Mouse (Mus musculus) cerebellum, postnatal 4 days (tissue): ENCODE results near the gene Amt.
A peak's percentile ranks its signal among the peaks of the same experiment; 100 is the strongest.
"Not testable (repeated sequence)": the region's sequence is repeated elsewhere in the genome, so short reads cannot be mapped to it uniquely, and the experiment has no call there.

Experiments used
- DNase-seq, 2 experiments: peaks; one replicate each; pipeline ENCODE4 v3.0.0; 2022; ENCODE audit warnings: low spot score in 2 of 2, mixed read lengths in 1 of 2

The Amt gene

DNA sequence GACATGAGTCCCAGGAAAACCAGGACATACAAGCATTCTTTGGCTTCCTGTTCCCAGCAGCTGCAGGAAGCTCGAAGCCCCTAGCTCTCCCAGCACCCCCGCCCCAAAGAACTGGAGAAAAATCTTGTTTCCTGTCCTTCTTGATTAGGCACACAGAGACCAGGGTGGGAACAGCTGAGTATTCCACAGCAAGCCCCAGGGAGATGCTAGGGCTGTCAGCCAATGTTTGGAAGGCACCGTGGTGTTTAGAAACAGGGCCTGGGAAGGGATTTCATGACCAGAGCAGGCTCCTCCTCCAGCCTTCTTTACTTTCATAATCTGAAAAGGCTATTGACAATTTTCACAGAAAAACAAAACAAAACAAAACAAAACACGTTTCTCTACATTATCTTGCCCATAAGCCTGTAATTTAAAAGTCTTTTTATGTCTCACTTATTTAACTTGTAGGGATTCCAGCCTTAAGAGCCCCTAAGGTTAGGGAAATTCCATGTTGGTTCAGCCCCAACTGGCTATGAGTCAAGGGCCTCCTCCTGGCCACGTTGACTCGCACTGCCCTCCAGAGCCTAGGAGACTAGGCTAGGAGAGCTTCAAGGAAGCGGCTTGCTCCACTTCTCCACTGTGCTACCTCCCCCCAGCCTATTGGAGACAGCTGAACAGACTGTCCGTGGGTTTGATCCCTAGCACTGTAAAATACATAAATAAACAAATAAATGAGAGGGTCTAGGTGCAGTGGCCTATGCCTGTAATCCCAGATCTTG lies 16.4 kb upstream of the Amt start:
- DNase-seq = peak in 1 of 2 experiments; percentile 39

DNA sequence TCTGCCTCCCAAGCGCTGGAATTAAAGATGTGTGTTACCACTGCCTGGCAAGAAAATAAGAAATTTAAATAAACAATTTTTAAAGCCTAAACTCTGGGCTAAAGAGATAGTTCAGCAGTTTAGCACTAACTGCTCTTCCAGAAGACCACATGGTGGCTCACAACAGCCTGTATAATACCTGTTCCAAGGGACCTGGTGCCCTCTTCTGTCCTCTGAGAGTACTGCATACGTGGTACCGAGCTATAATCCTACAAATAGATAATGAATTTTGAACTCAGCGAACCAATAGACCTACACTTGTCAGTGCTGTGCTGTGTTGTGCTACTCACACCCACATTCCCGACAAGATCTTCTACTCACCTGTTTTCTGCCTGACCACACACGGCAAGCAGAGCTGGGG lies 12.2 kb upstream of the Amt start:
- DNase-seq = peak in 1 of 2 experiments; percentile 73

DNA sequence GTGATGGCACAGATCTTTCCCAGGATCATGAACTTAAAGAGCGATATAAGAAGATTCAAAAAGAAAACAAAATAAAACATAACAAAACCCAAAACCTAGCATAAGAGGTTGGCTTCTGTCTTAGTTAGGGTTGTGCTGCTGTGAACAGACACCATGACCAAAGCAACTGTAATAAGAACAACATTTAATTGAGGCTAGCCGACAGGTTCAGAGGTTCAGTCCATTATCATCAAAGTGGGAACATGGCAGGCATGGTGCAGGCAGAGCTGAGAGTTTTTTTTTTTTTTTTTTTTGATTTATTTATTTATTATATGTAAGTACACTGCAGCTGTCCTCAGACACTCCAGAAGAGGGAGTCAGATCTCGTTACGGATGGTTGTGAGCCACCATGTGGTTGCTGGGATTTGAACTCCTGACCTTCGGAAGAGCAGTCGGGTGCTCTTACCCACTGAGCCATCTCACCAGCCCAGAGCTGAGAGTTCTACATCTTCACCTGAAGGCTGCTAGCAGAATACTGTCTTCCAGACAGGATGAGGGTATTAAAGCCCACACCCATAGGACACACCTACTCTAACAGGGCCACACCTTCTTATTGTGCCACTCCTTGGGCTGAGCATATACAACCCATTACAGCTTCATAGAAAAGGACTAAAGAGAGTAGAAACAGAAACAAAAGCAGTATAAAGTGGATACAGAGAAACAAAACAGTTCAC lies 9.0 kb upstream of the Amt start:
- not testable (repeated sequence) for DNase-seq

DNA sequence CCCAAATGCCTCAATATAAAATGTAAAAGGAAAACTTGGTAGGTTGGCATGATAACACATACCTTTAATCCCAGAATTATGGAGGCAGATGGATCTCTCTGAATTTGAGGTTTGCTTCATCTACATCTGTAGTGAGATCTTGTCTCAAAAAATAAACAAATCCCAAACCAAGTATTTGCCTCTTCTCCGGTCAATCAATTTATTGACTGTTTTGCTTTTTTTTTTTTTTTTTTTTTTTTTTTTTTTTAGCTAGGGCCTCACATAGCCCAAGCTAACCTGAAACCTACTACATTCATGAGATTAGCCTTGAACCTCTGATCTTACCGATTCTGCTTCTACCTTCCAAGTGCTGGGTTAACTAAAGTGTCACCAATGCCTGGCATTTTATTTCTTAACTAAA lies 7.3 kb upstream of the Amt start:
- no peak for DNase-seq

DNA sequence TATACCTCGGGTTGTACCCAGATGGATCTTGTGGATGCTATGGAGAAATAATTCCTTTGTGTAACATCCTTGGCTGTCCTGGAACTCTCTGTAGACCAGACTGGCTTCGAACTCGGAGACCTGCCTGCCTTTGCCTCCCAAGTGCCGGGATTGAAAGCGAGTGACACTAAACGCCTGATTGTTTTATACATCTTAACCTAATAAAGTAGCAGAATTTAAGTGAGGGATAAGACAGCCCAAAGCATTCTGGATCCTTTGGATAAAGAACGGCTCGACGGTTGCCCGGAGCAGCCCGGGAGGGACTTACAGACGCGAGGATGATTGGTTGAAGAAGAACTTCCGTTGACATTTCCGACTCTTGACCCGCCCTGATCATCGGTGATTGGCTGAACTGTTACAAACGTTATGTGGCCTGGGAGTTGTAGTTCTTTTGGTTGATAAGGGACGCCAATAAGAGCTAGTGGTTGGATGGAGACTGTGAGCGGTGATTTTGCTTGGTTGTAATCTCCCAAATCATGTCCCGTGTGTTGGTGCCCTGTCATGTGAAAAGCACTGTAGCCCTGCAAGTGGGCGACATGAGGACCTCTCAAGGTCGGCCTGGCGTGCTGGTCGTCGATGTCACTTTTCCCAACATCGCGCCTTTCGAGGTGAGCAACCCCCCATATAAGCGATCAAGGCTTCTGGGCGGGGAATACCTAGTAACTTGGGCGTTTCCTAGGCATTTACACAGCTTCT lies 6.5 kb upstream of the Amt start, which contains the start of gene Nicn1:
TSS of gene Nicn1 (plus strand) at position 414 of the 735 bp plus-strand sequence.
- peak; percentile 61 to 84 for DNase-seq

DNA sequence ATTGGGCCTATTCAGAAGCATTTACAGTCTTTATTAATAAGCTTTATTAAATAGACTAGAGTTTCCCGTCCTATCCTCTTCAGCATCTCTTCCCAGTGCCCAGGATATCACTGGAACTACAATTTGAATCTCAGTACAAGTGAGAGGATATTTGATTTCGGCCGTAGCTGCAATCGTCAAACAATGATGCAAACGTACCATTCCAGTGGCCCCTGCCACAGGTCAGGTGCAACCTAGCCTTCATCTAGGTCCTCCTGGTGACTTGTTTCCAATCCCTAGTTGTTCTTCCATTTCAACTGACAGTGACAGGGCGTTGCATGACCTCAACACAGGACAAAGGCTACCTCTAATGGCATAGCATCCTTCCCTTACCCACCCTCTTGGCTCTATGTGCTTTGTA lies 5.9 kb upstream of the Amt start:
- peak in 1 of 2 experiments; percentile 9 for DNase-seq

DNA sequence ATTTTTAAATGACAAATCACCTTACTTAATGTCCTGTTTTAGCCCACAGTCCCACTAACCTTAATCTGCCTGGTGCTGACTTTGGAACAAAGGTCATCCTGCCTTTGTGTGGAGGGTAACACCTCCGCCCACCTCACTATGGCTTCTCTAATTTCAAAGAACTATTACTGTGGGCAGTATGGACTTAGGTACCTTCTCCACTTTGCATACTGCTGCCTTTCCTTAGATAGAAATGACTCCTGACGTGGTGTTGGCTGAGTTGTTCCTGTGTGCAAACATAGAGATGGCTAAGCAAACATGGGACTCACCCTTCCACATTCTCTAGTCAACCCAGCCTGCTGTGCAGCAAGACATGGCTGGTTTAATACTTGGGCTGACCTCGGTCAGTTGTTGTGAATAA lies 5.2 kb downstream of the Amt start:
- DNase-seq = no peak

DNA sequence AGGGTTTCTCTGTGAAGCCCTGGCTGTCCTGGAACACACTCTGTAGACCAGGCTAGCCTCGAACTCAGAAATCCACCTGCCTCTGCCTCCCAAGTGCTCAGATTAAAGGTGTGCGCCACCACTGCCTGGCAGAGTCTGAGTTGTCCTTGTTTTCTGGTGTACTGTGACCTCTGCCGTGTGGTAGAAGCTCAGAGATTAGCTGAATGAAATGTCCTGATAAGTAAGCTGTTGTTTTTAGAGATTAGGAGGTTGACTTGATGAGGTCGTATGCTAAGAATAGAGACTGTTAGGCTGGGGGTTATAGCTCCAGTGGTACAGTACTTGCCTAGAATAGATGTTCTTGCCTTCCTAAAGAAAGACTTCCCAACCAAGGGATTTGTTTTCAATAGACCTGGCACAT lies 8.1 kb downstream of the Amt start:
- DNase-seq = no peak

DNA sequence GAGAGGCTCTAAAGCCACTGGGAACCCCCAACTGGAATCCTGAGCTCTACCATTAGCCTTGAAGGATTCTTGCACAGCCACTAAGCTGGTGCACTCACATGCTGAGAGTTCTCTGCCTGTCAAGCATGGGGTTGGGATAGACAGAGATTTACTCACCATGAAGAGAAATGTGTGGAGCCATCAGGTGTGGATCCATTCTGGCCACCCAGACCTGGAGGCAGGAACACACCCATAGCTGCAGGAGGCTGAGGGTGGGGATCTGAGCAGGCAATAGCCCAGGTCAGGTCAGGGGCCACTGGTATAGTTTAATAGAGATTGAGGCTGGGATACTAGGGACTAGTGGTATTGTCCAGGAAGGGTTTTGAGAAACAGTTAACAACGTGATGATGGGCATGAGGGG lies 8.5 kb downstream of the Amt start:
- DNase-seq = no peak

DNA sequence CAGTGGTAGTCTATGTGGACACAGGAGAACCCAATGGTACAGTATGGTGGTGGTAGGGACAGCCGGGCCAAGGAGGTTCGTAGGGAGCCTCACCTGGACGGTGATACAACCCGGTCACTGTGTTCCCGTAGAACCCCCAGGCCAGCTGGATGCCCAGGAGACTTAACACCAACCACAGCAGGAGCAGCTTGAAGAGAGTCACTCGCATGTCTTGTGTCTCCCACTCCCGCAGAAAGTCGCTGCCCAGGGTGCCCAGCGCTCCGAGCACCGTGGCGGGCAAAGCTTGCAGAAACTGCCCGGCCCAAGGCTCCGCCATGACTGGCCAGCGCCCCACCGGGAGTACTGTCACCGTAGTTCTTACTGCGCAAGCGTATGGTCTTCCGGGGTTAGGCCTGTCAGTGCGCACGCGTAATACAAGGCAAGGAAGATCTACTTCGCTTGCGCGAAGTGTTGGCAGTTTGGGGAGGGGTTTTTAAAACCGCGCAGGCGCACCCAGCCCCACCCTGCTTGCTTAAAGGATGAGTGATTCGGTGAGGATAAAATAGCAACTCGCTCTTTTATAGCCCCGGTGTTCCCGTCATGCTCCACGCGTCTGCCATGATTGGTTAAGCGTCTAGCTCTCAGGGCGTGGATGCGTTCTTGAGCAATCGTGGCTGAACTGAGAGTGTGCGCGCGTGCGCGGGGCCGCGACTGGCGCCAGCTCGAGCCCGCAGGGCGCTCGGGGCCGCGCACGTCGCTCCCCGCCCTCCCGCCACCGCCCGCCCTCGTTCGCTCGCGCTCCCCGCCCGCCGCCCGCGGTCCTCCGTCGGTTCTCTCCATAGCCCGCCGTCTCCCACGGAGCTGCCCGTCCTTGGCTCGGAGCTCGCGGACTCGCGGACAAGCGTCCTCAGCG lies 9.2 kb downstream of the Amt start, which contains the start of the genes Rhoa and Tcta:
TSS of gene Rhoa (plus strand) at position 501 of the 892 bp plus-strand sequence.
TSS of gene Tcta (minus strand) at position 532 of the 892 bp plus-strand sequence.
- peak; percentile 90 to 95 for DNase-seq

DNA sequence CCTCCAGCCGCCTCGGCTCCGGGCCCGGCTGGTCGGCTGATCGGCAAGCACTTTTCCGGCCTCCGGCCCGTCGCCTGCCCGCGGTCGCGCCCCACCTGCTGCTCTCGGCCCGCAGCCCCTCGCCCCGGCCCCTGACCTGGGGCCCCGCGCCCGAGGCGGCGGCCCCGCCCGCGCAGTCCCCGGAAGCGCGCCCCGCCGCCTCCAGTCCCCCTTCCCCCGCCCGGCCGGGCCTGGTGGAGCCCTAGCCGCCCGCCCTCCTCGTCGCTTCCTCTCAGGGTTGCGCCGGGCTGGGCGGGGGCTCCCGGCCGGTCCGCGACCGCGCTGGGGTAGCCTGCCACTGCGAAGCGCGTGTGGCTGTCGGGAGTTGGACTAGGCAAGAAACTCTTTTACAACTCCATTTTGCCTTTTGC lies 9.9 kb downstream of the Amt start:
- DNase-seq = peak; percentile 38 to 72

DNA sequence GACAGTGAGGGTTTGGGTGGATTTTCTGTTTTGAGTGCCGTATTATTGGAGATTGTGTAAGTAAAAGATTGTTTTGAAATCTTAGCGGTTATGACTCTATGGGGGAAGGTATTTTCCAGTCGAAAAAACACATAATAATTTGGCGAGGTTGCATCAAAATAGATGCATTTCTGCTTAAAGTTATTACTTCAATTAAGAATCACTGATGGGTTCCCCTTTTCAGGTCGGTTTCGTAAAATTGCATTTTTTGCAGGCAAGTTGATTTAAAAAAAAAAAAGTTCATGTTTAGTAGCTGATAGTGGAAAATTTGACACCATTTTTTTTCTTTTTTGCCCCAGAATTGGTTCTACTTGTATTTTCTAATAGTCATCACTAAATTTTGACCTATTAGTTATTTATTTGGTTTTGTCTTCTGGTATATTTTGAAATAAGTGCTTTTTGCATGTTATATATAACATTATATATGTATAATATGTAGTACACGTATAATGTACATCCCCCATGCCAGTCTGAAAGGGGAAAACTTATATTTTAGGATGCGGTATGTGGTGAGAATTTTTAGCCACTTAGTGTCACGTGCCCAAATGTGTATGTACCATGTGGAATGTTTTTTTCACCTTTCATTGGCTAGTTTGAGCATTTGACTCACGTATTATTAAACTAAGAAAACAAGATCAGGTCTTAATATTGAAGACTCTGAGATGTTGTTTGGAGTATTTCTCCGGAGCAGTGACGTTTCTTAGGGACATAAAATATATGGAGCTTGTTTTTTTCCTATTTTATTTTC lies 10.6 kb downstream of the Amt start:
- no peak for DNase-seq

DNA sequence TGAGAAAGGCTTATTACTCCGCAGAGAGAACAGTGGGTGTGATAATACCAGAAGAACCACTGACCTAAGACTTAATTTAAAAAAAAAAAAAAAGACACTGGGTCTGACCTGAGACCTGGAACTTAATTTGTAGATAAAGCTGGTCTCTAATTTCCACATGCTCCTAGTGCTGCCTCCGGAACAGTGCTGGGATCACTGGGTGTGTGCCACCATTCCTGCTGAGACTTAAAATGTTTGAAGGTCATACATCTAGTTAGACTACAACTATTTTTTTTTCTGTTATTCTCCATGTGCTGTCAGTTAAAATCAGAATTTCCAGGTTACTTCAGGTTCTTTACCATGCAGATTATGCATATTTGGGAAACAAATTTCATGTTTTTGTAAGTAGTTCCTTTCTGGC lies 11.5 kb downstream of the Amt start:
- DNase-seq = no peak

DNA sequence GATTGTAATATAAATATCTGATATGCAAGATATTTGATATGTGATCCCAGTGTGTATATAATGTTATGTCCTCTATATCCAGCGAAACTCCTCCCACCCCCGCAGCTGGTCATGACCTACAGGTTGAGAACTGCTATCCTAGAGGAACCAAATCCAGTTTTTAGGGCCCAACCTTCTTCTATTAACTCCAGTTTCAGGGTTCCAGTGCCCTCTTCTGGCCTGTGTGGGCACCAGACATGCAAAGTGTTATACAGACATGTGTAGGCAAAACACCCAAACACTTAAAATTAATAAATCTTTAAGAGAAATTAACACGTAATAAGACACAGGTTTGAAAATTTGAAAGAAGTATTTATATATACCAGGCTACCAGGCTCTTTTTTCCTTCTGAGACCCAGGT lies 20.9 kb downstream of the Amt start:
- DNase-seq = no peak

DNA sequence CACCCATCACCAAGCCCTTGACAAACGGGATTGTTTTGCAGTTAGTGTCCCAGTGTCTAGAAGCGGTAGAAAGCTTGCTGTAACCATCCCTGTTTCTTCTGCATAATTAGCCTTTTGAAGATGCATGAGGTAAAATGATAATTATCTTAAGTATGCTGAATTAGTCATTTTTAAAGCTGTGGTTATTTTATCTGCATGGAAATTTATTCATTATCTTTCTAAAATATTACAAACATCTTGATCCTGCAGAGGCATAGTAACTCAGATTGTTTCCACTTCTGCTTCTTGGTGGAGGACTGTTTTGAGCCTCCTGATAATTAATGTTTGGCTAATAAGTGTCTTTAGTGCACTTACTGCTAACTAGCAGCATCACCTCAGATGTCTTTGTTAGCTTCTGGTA lies 21.8 kb downstream of the Amt start:
- no peak for DNase-seq

DNA sequence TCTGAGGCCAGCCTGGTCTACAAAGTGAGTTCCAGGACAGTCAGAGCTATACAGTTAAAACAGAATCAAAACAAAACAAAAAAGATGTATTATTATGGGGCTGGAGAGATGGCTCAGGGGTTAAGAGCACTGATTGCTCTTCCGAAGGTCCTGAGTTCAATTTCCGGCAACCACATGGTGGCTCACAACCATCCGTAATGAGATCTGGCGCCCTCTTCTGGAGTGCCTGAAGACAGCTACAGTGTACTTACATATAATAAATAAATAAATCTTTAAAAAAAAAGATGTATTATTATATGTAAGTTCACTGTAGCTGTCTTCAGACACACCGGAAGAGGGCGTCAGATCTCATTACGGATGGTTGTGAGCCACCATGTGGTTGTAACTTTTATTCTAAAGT lies 25.4 kb downstream of the Amt start:
- not testable (repeated sequence) for DNase-seq

DNA sequence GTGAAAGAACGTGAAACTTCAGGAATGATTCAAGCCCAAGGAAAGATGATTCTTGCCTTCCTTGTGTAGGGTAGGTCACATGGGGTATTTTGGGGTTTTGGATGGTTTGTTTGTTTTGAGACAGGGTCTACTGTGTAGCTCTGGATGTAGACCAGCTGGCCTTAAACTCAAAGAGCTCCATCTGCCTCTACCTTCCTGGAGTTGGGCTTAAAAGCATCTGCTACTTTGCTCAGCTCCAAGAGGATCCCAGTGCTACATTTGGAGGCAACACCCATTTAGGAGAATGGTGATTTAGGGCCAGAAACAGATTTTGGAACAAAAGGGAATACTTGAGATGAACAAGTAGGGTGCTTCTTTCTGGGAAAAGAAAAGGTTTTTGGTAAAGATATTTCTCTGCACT lies 28.1 kb downstream of the Amt start:
- DNase-seq = no peak

DNA sequence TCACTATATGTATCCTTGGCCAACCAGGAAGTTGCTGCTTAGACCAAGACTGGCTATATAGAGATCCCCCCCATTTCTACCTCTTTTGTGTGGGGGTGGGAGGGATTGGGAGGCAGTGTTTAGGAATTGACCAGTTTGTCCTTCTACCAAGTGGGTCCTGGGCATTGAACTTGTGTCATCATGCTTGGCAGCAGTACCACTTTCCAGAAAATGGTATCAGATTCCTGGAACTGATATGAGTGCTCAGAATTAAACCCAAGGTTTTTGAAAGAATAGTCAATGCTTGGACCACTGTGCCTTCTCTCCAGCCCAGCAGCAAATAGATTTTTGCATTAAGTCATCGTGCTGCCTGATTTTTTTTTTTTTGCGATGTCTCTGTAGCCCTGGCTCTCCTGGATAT lies 29.2 kb downstream of the Amt start:
- no peak for DNase-seq

DNA sequence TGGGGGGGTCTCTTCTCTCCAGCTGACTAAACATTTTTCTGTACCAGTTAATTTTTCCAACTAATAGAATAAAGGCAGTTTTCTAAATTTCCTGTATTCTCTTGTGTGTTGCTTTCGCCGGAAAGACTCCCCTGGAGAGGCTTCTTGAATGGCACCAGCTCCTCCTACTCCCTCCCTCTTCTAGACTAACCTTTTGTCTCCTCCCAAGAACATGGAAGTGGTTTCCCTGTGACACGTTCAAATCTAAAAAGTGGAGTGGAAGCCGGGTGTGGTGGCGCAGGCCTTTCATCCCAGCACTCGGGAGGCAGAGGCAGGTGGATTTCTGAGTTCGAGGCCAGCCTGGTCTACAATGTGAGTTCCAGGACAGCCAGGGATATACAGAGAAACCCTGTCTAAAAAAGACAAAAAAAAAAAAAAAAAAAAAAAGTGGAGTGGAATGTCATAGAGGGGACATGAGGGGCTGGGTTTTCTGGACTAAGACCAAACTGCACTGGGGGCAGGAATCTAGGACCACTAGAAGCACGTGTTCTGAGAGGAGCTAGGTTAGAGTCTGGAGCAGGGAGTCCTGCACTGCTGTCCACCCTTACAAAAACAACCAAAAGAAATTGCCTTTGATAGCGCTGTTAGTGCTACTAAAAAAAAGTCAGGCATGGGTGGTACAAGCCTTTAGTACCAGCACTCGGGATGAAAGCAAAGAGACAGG lies 41.3 kb downstream of the Amt start:
- no peak for DNase-seq

DNA sequence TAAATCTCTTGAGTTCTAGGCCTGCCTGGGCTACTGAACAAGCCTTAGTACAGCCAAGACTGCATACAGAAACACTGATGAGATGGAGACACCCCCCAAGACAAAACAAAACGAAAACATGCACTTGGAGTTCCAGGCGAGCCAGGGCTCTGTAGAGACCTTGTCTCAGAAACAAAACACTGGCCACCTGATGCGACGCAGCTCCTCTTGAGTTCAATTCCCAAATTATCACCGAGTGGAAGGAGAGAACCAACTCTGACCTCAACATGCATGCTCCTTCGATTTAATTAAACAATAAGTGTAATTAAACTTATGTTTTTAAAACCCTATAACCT lies 41.9 kb downstream of the Amt start:
- DNase-seq = no peak
